Mouse (Mus musculus) erythroblast, embryonic 14.5 days (primary cell): Measurements from ENCODE around the gene Itga10.

Experiments used
- GATA1 ChIP-seq: IDR thresholded peaks from 2 replicates; pipeline ENCODE4 v1.6.1; 2012; ENCODE audit warnings: low read length, inconsistent platforms, mixed read lengths
- TAL1 ChIP-seq: IDR thresholded peaks from 3 replicates; pipeline ENCODE4 v1.6.1; 2012; ENCODE audit warnings: low read length, inconsistent platforms, mixed read lengths

DNA sequence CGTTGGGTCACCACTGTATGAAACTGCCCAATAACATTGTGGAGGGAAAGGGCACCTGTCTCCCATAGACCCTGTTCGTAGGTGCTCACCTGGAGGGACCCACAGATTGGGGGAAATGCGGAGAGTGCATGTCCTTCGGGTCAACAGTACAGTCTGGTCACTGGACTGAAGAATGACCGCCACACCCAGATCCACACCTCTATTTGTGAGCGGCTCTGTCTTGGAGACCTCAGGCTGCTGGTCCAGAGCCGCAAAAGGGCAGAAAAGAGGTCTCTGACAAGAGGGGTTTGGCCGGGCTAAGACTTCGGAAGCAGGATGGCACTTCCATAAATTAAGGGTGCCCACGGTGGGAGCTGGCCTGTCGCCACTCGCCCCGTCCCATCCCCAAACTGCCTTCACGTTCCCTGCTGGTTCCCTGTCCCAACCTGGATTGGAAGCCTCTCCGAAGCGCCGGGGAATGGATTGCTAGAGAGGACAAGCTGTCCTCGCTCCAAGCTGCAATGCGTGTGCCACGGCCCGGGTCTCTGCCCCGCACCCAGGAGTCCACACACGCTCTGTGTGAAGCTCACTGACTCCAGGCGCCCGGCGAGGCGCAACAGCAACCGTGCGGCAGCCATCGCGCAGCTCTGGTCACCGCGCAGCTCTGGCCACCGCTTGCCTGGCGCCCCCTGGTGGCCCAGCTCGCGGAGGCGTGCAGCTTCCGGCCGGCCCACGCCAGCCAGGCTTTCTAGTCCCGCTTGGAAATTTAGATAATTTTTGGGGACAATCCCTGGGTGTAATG is 62.7 kb downstream of the Itga10 start, which contains the start of gene Nudt17:
- TF ChIP-seq GATA1 (no peak), TAL1 (no peak)
